Mouse (Mus musculus) hematopoietic multipotent progenitor cell, adult 10-12 weeks (in vitro differentiated cells): ENCODE data around the gene Tas1r2. TPM values are rescaled to one million over a fixed set of nuclear protein-coding genes. Genes with fewer than 3 reads are reported as not detected.

Experiments
- polyA plus RNA-seq: library from polyadenylated mRNA; stranded (reverse); fragments of >175 nt; gene quantifications from 2 replicates; pipeline ENCODE4 v1.2.3, GENCODE M21; 2012; ENCODE audit warnings: low replicate concordance

Gene Tas1r2
- polyA plus RNA-seq = not detected in 2 replicates

GRCm38 (mm10) chr4:139653238-139653637, at the start of gene Tas1r2:
TSS of gene Tas1r2 (plus strand) at chr4:139653538.

GRCm38 (mm10) chr4:139622373-139623282, 30.7 kb upstream of the Tas1r2 start, which contains the start of gene Aldh4a1:
TSS of gene Aldh4a1 (plus strand) at chr4:139622866.

Other genes starting within 250 kb of the Tas1r2 start
- gene Iffo2, start 123.0 kb upstream of the Tas1r2 start, polyA plus RNA-seq = 3.4 and 6.7 TPM in 2 replicates
- gene Gm21969, start 50.4 kb upstream of the Tas1r2 start, polyA plus RNA-seq = 0.07 TPM in 1 of 2 replicates, not detected in the other
- gene Aldh4a1, start 30.7 kb upstream of the Tas1r2 start, polyA plus RNA-seq = 15.3 and 18.1 TPM in 2 replicates
- gene Pax7, start 180.0 kb downstream of the Tas1r2 start, polyA plus RNA-seq = 0.10 TPM in 1 of 2 replicates, not detected in the other